Mouse (Mus musculus) thymus, adult 2 months (tissue): ENCODE measurements around the gene Brat1.

ENCODE experiments used
- CTCF ChIP-seq: fragments of 200-500 bp; IDR thresholded peaks from 2 replicates; pipeline ENCODE4 v1.5.1; 2012; ENCODE audit warnings: mild to moderate bottlenecking, control low read depth, low read length, moderate library complexity, borderline replicate concordance; ENCODE audit not compliant: control insufficient read depth, poor library complexity, insufficient read depth; ENCODE audit errors: extremely low read depth
- POLR2A ChIP-seq: fragments of 200-500 bp; IDR thresholded peaks from 2 replicates; pipeline ENCODE4 v1.6.1; 2012; ENCODE audit warnings: mild to moderate bottlenecking, low read length, control low read depth, moderate library complexity; ENCODE audit not compliant: control insufficient read depth, poor library complexity, insufficient read depth; ENCODE audit errors: extremely low read depth

DNA sequence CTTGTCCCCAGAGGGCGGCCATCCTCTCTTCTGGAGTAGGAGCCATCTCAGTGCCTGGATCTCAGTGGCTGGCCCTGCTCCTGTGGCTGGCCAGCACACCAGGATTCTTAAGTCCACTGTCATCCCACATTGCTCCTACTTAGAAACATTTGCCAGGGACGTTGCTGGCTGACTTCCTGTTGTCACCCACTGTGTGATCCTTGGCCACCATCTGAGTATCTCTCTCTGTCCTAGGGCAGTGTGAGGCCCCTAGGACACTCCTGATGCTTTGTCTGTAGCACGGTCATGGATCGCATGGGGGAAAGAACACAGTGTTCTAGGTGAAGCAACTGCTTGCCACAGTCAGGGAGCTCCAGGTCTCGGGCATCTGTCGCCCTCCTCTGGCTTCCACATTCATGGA lies 5.5 kb downstream of the Brat1 start:
- TF ChIP-seq POLR2A (no peak), CTCF (no peak)
